Mouse (Mus musculus) forebrain, embryonic 12.5 days (tissue): ENCODE measurements around the gene Tepp. TPM values are rescaled to one million over a fixed set of nuclear protein-coding genes. Genes with fewer than 3 reads are reported as not detected.

Source experiments
- ATAC-seq: fragments of 200-750 bp; cut with Nextera tagmentation; 2 replicates; pipeline ENCODE4 v1.8.0; 2017; ENCODE audit warnings: moderate TSS enrichment; ENCODE audit not compliant: low FRiP score
- H3K27ac ChIP-seq: fragments of 300-500 bp; sonication (generic); 2 replicates; pipeline ENCODE4 v1.5.1; 2016; ENCODE audit warnings: mild to moderate bottlenecking
- H3K27me3 ChIP-seq: fragments of 300-500 bp; sonication (generic); 2 replicates; pipeline ENCODE4 v1.6.1; 2016; ENCODE audit warnings: mild to moderate bottlenecking
- H3K36me3 ChIP-seq: fragments of 300-500 bp; sonication (generic); replicated peaks from 2 replicates; pipeline ENCODE4 v1.6.1; 2016; ENCODE audit warnings: mild to moderate bottlenecking
- H3K4me1 ChIP-seq: fragments of 300-500 bp; sonication (generic); 2 replicates; pipeline ENCODE4 v1.6.1; 2016
- H3K4me2 ChIP-seq: fragments of 300-500 bp; sonication (generic); 2 replicates; pipeline ENCODE4 v1.6.1; 2016; ENCODE audit warnings: mild to moderate bottlenecking, moderate library complexity
- H3K4me3 ChIP-seq: fragments of 300-500 bp; sonication (generic); replicated peaks from 2 replicates; pipeline ENCODE4 v1.5.1; 2016; ENCODE audit warnings: mild to moderate bottlenecking
- H3K9ac ChIP-seq: fragments of 300-500 bp; sonication (generic); 2 replicates; pipeline ENCODE4 v1.6.1; 2016; ENCODE audit warnings: mild to moderate bottlenecking
- H3K9me3 ChIP-seq: fragments of 300-500 bp; sonication (generic); 2 replicates; pipeline ENCODE4 v1.6.1; 2016
- WGBS: fragments of 180-500 bp; shearing (Covaris S2); methylation state at CpG from one replicate; pipeline ENCODE4 v1.1.7; 2016; 5-methylcytosine and 5-hydroxymethylcytosine counted together
- polyA plus RNA-seq: library from polyadenylated mRNA; unstranded; fragments of >200 nt; fragmentation: Nextera tagmentation; extraction: Ambion mirVana; gene quantifications from 2 replicates; pipeline ENCODE4 v1.2.1, GENCODE M21; 2016

The Tepp gene
- polyA plus RNA-seq, 1 experiment from 2014 or later = not detected

GRCm38 (mm10) chr8:95375374-95375930 lies 65.1 kb downstream of the Tepp start:
- Histone ChIP-seq H3K4me3 (no peak overlapping the region), H3K4me1 (no peaks in the 10 kb centered on the region), H3K9ac (no peak overlapping the region), H3K4me2 (no peak overlapping the region), H3K27me3 (no peaks in the 10 kb centered on the region), H3K27ac (no peak overlapping the region), H3K9me3 (no peaks in the 10 kb centered on the region), H3K36me3 (peaks cover 32% of the 10 kb centered on the region)
- no peak for ATAC-seq
- WGBS = 84% methylated on average over 7 of the region's 7 CpGs

Other genes with a start within 250 kb of the Tepp start
- 35.6 and 42.0 TPM in 2 replicates for gene Katnb1, start 229.4 kb upstream of the Tepp start, polyA plus RNA-seq
- 7.8 and 8.3 TPM in 2 replicates for gene Kifc3, start 107.8 kb upstream of the Tepp start, polyA plus RNA-seq
- gene Cngb1, start 4.0 kb upstream of the Tepp start, polyA plus RNA-seq = 0.38 and 0.40 TPM in 2 replicates
- 18.1 and 20.1 TPM in 2 replicates for gene Zfp319, start 21.4 kb downstream of the Tepp start, polyA plus RNA-seq
- gene Usb1, start 21.7 kb downstream of the Tepp start, polyA plus RNA-seq = 41.7 and 42.5 TPM in 2 replicates
- 22.8 and 24.6 TPM in 2 replicates for gene Mmp15, start 41.7 kb downstream of the Tepp start, polyA plus RNA-seq
- 139 and 140 TPM in 2 replicates for gene Cfap20, start 124.3 kb downstream of the Tepp start, polyA plus RNA-seq
- 13.6 and 13.7 TPM in 2 replicates for gene Csnk2a2, start 179.5 kb downstream of the Tepp start, polyA plus RNA-seq
- 0.83 and 1.0 TPM in 2 replicates for gene Ccdc113, start 223.5 kb downstream of the Tepp start, polyA plus RNA-seq